Mouse (Mus musculus) bone marrow, adult 2 months (tissue): ENCODE results near the gene Fam107b. TPM values are rescaled to one million over a fixed set of nuclear protein-coding genes. Genes with fewer than 3 reads are reported as not detected.
"Not testable (repeated sequence)": the region's sequence is repeated elsewhere in the genome, so short reads cannot be mapped to it uniquely, and the experiment has no call there.

Source experiments
- H3K27ac ChIP-seq: fragments of 200-500 bp; 2 replicates; pipeline ENCODE4 v1.5.1; 2012; ENCODE audit warnings: low read depth, mild to moderate bottlenecking, control low read depth, inconsistent platforms, low read length; ENCODE audit not compliant: control insufficient read depth, poor library complexity, insufficient read depth
- H3K4me1 ChIP-seq: fragments of 200-500 bp; 2 replicates; pipeline ENCODE4 v1.6.1; 2011; ENCODE audit warnings: low read length; ENCODE audit not compliant: control insufficient read depth, insufficient read depth
- H3K4me3 ChIP-seq: fragments of 200-500 bp; replicated peaks from 2 replicates; pipeline ENCODE3; 2011; ENCODE audit warnings: mild to moderate bottlenecking, low read depth, low read length, control low read depth; ENCODE audit not compliant: control insufficient read depth
- CTCF ChIP-seq: fragments of 200-500 bp; IDR thresholded peaks from 2 replicates; pipeline ENCODE4 v1.5.1; 2011; ENCODE audit warnings: low read length, control low read depth; ENCODE audit not compliant: control insufficient read depth, insufficient read depth
- POLR2A ChIP-seq: fragments of 200-500 bp; IDR thresholded peaks from 2 replicates; pipeline ENCODE4 v1.6.1; 2011; ENCODE audit warnings: low read depth, mild to moderate bottlenecking, control low read depth, low read length, borderline replicate concordance; ENCODE audit not compliant: control insufficient read depth
- WGBS: fragments of 180-500 bp; shearing (Covaris S2); methylation state at CpG from one replicate; pipeline ENCODE4 v1.1.7; 2018; 5-methylcytosine and 5-hydroxymethylcytosine counted together
- polyA plus RNA-seq: library from polyadenylated mRNA; stranded (reverse); fragments of >200 nt; gene quantifications from 2 replicates; pipeline ENCODE4 v1.2.4, GENCODE M21; 2011; ENCODE audit warnings: low replicate concordance; ENCODE audit not compliant: missing spikeins, insufficient read depth, insufficient read length

Gene Fam107b
- polyA plus RNA-seq, 1 experiment = 71.1 TPM

DNA sequence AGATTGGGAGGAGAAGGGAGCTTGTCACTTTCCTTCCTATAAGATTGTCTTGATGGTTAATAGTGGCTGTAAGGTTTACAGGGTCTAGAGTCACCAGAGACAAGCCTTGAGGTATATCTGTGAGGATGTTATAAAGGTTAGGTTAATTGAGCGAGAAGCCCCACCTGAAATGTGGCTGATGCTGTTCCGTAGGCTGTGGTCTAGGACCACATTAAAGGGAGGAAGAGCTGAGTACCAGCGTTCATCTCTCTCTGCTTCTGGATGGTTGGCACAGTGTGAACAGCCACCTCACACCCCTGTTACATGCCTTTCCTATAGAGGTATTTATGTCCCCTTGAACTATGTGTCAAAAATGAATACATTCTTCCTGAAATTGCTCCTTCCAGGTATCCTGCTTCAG is 140.2 kb downstream of the Fam107b start:
- WGBS = 77% methylated on average over 3 of the region's 3 CpGs

DNA sequence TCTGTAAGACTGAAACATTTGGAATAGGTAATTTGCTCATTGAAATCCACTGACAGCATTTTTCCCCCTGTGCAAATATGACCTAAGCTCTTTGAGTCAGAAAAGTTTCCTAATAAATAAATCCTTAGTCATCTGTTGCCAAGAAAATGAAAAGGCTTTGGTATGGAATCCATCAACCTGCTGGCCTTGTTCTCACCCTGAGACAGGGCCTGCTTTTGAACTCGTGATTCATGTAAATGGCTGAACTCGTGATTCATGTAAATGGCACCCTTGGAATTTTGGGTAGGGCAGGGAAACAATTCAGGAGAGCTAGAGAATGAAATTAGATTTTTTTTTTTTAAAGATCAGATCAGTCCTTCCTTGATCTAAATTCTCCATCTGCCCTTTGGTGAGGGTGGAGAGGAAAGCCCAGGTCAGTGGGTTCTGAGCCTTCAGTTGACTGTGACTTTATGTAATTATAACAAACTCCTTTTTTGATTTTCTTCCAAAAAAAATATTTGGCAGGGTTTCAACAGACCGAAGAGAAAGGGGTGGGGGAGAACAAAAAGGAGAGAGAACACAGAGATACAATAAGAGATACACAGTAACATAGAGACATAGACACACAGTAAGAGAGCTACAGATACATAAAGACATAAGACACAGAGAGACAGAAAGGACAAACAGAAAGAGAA is 142.2 kb downstream of the Fam107b start:
- H3K4me1 ChIP-seq = peaks cover 1% of the 10 kb centered on the region; the same call in 1 of the 2 replicates
- TF ChIP-seq POLR2A (no peak), CTCF (no peak)
- 59% methylated on average over 3 of the region's 3 CpGs for WGBS
- no peak overlapping the region for H3K4me3 ChIP-seq
- no peak overlapping the region for H3K27ac ChIP-seq

More for the DNA sequence above, 140.2 kb downstream of the Fam107b start:
- no peaks in the 10 kb centered on the region; the same call in 1 of the 2 replicates for H3K4me1 ChIP-seq
- no peak overlapping the region for H3K27ac ChIP-seq
- H3K4me3 ChIP-seq = no peak overlapping the region
- no peak for TF ChIP-seq POLR2A
- no peak for TF ChIP-seq CTCF

DNA sequence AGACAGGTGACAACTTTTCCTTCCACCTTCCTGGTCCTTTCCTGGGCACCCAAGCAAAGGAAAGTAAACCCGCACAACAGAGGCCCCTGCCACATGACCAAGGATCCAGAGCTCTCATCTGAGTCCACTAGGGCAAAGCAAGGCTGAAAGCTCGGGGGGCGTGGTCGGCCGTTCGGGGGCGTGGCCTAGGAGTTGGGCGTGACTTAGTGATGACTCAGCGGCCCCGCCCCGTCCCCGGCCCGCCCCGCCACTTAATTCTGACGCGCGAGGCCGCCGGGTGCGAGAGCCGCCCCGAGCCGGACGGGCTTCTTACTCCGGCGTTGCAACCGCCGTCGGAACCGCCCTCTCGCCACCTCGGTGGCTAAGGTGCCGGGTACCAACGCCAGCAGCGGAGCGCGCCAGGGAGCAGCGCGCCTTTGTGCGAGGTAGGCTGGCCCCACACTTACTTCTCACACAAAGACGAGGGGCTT is 143.0 kb downstream of the Fam107b start:
- Histone ChIP-seq H3K4me3 (peak overlapping the region; percentile 94), H3K4me1 (peaks cover 3% of the 10 kb centered on the region; the same call in 1 of the 2 replicates), H3K27ac (peak overlapping the region; percentile 91)
- under 1% methylated on average over 41 of the region's 41 CpGs for WGBS
- no peak; the same call in 1 of the 2 replicates for TF ChIP-seq CTCF
- TF ChIP-seq POLR2A = peak; percentile 98

DNA sequence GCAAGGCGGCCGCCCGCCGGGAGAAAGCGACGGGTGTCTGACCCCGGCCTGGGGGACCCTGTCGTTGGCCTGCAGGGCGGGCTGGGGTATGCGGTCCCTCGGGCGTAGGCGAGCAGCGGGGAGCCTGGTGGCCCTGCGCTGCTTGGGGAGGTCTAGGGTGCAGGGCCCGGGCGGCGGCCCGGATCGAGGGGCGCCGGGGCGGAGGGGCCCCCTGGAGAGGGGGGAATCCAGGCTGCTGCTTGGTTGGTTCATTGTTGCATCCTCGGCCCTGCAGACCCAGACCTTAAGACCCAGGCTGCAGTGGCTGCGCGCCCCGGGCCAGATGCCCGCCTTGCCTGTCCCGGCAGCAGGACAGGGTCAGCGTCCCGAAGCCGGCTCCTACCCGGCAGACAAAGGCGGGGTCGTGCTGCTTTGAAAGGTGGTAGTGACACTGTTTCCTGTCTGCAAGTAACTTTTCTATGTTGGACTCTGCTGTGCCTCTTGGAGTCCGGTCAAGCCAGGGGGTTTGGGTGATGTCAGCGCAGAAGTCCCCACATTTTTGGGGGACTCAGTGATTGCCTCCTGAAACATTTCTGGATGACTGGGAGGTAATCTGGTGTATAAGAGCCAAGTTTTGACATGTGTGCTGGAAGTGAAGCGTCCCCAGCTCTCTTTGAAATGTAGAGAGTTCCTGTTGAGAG is 143.5 kb downstream of the Fam107b start:
- Histone ChIP-seq H3K4me1 (peaks cover 4% of the 10 kb centered on the region), H3K4me3 (peak overlapping the region; percentile 94), H3K27ac (peak overlapping the region; percentile 91)
- TF ChIP-seq CTCF = no peak
- peak; percentile 22; the same call in 1 of the 2 replicates for TF ChIP-seq POLR2A
- WGBS = under 1% methylated on average over 38 of the region's 38 CpGs

DNA sequence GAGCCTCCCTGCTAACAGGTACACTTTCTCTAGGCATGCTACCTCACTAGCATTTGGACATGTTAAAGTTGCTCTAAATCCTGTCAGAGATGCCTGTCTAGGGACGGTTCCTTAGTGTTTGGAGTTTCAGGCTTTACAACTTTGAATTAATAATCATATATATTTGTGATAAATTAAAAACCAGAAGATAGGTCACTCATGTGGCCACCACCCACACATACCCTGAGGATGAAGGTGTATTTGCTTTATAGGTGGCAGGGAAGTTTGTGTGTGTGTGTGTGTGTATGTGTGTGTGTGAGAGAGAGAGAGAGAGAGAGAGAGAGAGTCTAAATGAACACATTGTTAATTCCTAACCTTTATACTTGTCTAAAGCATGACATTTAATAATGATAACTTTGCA is 144.2 kb downstream of the Fam107b start:
- H3K4me3 ChIP-seq = peak overlapping the region; percentile 94
- H3K4me1 ChIP-seq = peaks cover 4% of the 10 kb centered on the region
- no peak for TF ChIP-seq CTCF
- no peak for TF ChIP-seq POLR2A
- peak overlapping the region; percentile 91; the same call in 1 of the 2 replicates for H3K27ac ChIP-seq
- 0% methylated on average over 1 of the region's 1 CpGs for WGBS

DNA sequence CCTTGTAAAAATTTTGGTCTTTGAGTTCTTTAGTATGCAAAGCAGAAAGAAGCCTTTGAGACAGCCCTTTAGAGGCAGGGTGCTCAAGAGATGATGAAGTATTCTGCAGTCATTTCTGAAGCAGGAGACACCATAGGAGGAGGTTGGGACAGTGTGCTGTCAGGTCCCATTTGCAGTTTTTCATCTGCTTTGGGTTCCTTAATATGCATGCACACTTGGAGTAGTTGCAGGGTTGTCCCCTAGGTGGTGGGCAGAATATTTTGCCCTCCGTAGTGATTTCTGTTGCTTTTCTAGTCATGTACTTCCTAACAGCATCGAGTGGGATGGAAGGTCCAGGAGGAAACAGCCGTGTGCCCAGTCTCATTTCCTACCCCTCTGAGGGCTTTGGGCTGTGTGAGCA is 145.1 kb downstream of the Fam107b start:
- Histone ChIP-seq H3K4me3 (peak overlapping the region; percentile 74), H3K4me1 (peaks cover 9% of the 10 kb centered on the region), H3K27ac (peak overlapping the region; percentile 62; the same call in 1 of the 2 replicates)
- TF ChIP-seq CTCF (no peak), POLR2A (no peak)
- 0% methylated on average over 3 of the region's 3 CpGs for WGBS

DNA sequence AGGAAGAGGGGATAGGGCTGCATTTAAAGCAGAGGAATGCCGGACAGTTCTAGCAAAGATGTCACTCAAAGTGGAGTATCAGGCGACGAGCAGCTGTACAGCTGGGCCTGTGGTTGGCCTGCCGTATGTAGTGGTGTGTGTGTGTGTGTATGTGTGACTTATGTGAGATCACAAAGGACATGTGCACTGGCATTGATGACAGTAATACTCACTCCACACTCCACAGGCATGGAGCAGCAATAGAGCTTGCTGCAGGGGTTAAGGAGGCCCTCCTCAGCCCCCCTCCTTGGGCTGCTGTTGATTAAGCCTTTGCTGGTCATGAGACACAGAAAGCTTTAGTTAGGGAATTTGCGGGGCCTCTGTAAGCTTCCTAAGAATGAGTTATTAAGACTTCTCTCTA is 147.0 kb downstream of the Fam107b start:
- peak overlapping the region; percentile 34 for H3K4me3 ChIP-seq
- no peak overlapping the region; the same call in 1 of the 2 replicates for H3K27ac ChIP-seq
- peaks cover 15% of the 10 kb centered on the region for H3K4me1 ChIP-seq
- 6% methylated on average over 5 of the region's 5 CpGs for WGBS
- TF ChIP-seq CTCF = no peak
- TF ChIP-seq POLR2A = no peak

DNA sequence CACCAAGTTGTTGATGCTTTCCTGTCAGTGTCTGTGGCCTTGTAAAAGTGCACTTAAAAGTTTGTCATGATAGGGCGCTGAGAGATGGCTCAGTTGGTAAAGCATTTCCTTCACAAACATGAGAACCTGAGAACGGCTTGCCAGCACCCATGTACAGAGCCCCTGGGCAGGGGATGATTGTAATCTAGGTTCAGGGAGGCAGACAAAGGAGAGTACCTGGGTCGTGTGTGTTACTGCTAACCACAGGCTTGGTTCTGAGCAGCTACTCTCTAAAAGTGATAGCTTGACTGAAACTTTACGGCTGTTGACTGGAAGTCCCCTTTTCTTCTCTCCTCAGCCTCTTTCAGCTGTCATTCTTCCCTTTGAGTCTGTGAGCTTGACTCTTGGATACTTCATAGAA is 147.6 kb downstream of the Fam107b start:
- Histone ChIP-seq H3K27ac (peak overlapping the region; percentile 26; the same call in 1 of the 2 replicates), H3K4me1 (peaks cover 15% of the 10 kb centered on the region), H3K4me3 (peak overlapping the region; percentile 34)
- WGBS = 11% methylated on average over 4 of the region's 4 CpGs
- TF ChIP-seq CTCF (no peak), POLR2A (no peak)

DNA sequence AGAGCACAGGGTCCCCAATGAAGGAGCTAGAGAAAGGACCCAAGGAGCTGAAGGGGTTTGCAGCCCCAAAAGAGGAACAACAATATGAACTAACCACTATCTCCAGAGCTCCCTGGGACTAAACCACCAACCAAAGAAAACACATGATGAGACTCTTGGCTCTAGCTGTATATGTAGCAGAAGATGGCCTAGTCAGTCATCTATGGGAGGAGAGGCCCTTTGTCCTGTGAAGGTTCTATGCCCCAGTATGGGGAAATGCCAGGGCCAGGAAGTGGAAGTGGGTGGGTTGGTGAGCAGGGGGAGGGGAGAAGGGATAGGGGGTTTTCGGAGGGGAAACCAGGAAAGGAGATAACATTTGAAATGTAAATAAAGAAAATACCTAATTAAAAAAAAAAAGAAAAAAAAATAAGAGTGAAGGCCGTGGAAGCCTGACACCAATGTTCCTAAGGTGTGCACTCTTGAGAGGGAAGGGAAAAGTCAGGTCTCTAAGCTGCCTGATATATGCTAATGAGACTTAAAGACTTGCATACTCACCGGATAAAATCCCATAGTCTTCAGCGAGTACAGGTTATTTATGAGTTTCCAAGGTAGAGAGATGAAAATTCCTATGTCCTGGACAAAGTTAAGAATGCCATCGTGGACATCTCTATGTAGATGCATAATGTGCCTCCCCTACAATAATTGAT is 149.3 kb downstream of the Fam107b start:
- WGBS = 33% methylated on average over 5 of the region's 5 CpGs
- H3K4me3 ChIP-seq, H3K27ac ChIP-seq: not testable (repeated sequence)
- H3K4me1 ChIP-seq = peaks cover 17% of the 10 kb centered on the region
